Mouse (Mus musculus) effector memory CD4-positive, alpha-beta T cell, adult 5 months (primary cell): ENCODE measurements around the gene Krt5. TPM values are rescaled to one million over a fixed set of nuclear protein-coding genes. Genes with fewer than 3 reads are reported as not detected.

Source experiments
- polyA plus RNA-seq: library from polyadenylated mRNA; unstranded; fragments of 100-300 nt; shearing (Covaris generic); gene quantifications from one replicate; pipeline ENCODE4 v1.2.1, GENCODE M21; 2017

Gene Krt5
- not detected for polyA plus RNA-seq

DNA sequence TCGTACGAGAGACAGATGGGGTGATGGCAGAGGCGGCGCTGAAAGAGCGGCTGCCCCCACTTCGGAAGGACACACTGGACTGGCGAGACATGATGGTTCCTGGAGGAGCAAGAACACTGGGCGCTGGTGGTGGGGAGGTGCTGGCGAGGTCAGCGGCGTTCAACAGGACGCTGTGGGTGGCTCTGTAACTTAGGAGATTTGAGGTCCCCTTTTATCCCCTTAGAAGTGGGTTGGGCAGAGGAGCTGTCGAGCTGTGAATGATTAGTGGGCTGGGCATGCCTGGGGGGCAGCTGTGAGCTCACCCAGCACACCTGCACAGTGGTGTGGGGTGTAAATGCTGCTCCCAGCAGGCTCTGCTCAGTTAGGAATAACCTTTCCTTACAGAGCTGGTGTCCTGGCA lies at the start of gene Krt5:
TSS of gene Krt5 (minus strand) at position 179 of the 400 bp plus-strand sequence.

DNA sequence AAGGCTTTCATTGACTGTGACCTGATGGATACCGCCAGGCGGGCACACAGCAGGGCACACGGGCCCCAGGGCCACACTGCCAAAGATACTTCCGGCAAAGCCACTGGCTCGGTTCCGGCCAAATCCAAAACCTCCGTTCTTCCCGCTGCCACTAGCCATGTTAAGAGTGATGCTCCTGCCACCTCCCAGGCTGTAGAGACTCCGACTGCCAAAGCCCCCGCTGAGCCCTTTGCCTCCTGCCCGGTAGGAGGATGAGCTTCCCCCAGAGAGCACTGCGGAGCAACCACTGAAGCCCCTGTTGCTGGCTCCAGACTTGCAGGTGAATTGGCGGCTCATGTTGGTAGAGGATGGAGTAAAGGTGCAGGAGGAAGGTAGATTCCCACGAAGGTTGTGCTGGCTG lies 30.0 kb upstream of the Krt5 start, which contains the start of gene Krt71:
TSS of gene Krt71 (minus strand) at position 399 of the 400 bp plus-strand sequence.

DNA sequence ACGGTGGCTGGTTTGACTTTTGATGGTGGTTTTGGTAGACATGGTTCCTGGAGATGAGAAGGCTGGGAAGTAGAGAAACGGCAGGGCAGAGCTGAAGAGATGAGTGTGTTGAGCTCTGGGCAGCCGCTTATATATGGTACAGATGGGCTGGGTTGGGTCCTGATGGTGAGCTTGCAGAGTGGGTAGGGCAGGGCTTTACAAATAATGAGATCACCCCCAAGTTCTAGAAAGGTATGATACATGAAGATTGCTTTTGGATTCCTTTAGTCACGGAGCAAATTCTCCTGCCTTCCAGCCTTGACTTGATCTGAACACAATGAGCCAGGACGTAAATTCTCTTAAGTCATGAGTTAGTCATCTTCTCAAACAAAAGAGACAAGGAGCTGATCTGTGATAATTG lies 18.5 kb downstream of the Krt5 start, which contains the start of gene Krt6a:
TSS of gene Krt6a (minus strand) at position 101 of the 400 bp plus-strand sequence.

DNA sequence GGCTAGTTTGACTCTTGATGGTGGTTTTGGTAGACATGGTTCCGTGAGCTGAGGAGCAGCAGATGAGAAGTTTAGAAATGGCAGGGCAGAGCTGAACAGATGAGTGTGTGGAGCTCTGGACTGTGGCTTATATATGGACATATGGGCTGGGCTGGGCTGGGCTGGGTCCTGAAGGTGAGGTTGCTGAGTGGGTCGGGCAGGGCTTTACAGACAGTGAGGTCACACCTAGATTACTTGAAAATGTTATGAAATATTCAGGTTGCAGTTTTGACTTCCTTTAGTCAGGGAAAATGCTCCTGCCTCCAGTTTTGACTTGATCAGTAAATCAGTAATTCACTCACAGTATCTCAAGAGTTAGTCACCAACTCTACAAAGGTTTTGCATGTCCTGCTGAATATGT lies 32.5 kb downstream of the Krt5 start, which contains the start of gene Krt6b:
TSS of gene Krt6b (minus strand) at position 101 of the 400 bp plus-strand sequence.

Other genes starting within 250 kb of the Krt5 start
- not detected for gene Krt81, start 249.1 kb downstream of the Krt5 start, polyA plus RNA-seq
- not detected for gene Krt86, start 239.4 kb downstream of the Krt5 start, polyA plus RNA-seq
- 17.0 TPM for gene Krt83, start 221.4 kb downstream of the Krt5 start, polyA plus RNA-seq
- gene Gm49425, start 195.6 kb downstream of the Krt5 start, polyA plus RNA-seq, result not detected
- gene Krt84, start 180.1 kb downstream of the Krt5 start, polyA plus RNA-seq, result not detected
- not detected for gene Krt82, start 162.2 kb downstream of the Krt5 start, polyA plus RNA-seq
- not detected for gene Krt90, start 149.9 kb downstream of the Krt5 start, polyA plus RNA-seq
- 0.19 TPM for gene Krt75, start 139.0 kb downstream of the Krt5 start, polyA plus RNA-seq
- not detected for gene Gm5414, start 84.7 kb downstream of the Krt5 start, polyA plus RNA-seq
- gene Gm5478, start 65.5 kb downstream of the Krt5 start, polyA plus RNA-seq, result not detected
- gene Krt6b, start 32.6 kb downstream of the Krt5 start, polyA plus RNA-seq, result not detected
- not detected for gene Krt6a, start 18.6 kb downstream of the Krt5 start, polyA plus RNA-seq
- not detected for gene Krt71, start 30.2 kb upstream of the Krt5 start, polyA plus RNA-seq
- gene Krt72, start 73.6 kb upstream of the Krt5 start, polyA plus RNA-seq, result not detected
- gene Krt73, start 89.4 kb upstream of the Krt5 start, polyA plus RNA-seq, result not detected
- gene Krt2, start 105.3 kb upstream of the Krt5 start, polyA plus RNA-seq, result not detected
- 0.62 TPM for gene Krt1, start 137.9 kb upstream of the Krt5 start, polyA plus RNA-seq
- not detected for gene Krt77, start 156.8 kb upstream of the Krt5 start, polyA plus RNA-seq
- gene Krt76, start 180.0 kb upstream of the Krt5 start, polyA plus RNA-seq, result not detected
- not detected for gene Krt4, start 211.8 kb upstream of the Krt5 start, polyA plus RNA-seq
- not detected for gene Krt79, start 227.4 kb upstream of the Krt5 start, polyA plus RNA-seq
- not detected for gene Krt78, start 241.4 kb upstream of the Krt5 start, polyA plus RNA-seq